Mouse (Mus musculus): Measurements from ENCODE around the gene Stpg2.

- no peak for TF ChIP-seq CTCF (IDR thresholded peaks at IDR 0.05; ENCODE audit: extremely low read depth, insufficient read depth, insufficient read length, insufficient replicate concordance)
- no peak for TF ChIP-seq POLR2A (IDR thresholded peaks at IDR 0.05; ENCODE audit: low read depth, low read length)
These were observed 458.3 kb downstream of the Stpg2 start for GRCm38 (mm10) chr3:139663712-139664245.
